Mouse (Mus musculus): Measurements from ENCODE around the gene Glt1d1. TPM values are rescaled to one million over a fixed set of nuclear protein-coding genes. Genes with fewer than 3 reads are reported as not detected.

The Glt1d1 gene
- total RNA-seq (2021) = 1.1 and 4.7 TPM in 2 replicates
- long read RNA-seq, experiment 1 = 0 reads
- long read RNA-seq, experiment 2 = 0 reads

- DNase-seq = no peak
These were observed at the start of gene Glt1d1, which contains the start of gene Slc15a4 for GRCm38 (mm10) chr5:127632167-127633145. Glt1d1 (plus strand) TSS chr5:127632262. Slc15a4 (minus strand) TSS chr5:127632897.

GRCm38 (mm10) chr5:127583658-127584057 is 48.4 kb upstream of the Glt1d1 start:
- DNase-seq = peak; percentile 21

- DNase-seq = no peak
These were observed 44.2 kb upstream of the Glt1d1 start for GRCm38 (mm10) chr5:127587854-127588253.

DNA sequence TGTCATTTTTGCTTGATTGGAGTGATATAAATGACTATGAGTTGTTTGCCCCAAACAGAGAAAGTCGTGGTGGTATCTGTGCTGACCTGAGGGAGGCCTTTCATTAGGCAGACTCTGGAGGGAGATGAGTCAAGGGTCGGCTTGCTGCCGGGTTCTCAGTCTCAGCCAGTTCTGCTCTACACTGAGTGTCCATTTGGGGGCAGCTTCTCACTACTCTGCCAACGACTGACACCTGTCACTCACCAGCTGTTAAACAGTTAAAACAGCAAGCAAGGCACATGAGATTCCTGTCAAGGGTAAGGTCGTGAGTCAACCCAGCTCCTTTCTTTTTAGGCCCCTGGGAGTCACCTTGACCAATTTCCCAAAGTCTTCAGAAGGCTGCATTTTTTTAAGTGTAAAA is 39.7 kb upstream of the Glt1d1 start:
- DNase-seq = peak; percentile 14

DNA sequence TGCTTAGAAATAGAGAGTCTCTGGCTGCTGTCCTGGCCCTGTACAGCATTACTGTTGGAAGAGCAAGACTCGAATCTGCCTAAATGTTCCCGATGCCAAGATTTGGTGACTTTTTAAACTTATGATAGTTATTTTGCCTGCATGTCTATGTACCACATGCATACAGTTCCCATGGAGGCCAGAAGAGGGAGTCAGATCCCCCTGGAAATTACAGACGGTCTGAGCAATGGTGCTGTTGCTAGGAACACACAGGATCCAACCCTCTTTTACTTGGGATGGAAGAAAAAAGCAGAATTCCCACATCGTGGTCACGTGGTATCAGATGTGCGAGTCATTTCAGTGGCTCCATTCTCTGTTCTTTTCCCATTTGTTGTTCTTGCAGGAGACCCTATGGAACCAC is 39.2 kb upstream of the Glt1d1 start:
- peak; percentile 43 for DNase-seq

DNA sequence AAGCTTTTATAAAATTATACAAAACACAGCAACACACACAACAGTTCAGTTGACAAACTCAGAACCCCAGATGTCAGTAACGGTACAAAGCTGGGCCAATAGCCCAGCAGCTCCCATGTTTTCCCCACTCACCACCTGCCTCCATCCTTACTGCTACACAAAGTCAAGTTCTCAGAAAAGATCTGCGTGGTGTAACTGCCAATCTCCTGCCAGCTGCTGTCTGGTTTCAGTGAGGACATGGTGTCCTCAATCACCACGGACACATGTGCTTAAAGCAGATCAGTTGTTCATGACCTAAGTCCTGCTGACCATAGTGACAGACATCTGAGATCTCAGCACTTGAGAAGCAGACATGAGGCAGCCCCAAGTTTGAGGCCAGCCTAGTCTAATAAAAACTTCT is 36.4 kb upstream of the Glt1d1 start:
- DNase-seq = no peak

- DNase-seq = no peak
These were observed 35.2 kb upstream of the Glt1d1 start for GRCm38 (mm10) chr5:127596862-127597261.

DNA sequence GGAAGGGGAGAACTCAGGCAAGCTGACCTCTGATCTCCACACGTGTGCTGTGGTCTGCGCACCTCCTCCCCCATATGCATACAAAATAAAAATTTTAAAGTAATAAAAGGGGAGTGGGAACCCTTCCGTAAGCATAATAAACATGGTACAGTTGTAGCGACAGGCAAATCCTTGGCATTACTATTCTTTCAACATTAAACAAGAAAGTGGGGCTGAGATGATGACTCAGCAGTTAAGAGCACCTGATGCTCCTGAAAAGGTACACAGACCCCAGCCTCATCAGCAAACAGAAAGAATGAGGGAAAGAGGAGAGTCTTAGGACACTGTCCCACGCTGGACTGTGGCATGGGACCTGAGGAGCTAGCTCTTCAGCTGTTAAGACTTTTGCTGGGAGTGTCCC is 29.1 kb upstream of the Glt1d1 start:
- no peak for DNase-seq

DNA sequence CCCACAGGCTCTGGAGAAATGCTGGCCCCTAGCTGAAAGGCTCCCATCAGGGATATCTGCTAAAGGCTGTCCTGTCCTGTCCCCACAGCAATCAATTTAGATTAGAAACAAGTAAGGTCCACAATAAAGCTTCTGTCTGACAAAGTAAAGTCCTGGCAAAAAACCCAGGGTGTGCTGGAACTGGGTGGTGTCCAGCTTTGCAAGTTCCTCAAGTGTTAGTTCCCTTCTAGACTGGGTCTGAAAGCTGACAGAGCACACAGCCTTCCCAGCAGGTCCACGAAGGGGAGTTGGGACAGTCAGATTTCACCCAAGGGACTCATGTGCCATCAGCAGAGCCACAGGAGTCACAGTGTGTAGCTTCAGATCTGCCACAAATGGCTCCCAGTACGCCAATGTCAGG is 24.6 kb upstream of the Glt1d1 start:
- DNase-seq = no peak

GRCm38 (mm10) chr5:127609191-127609714 is 22.8 kb upstream of the Glt1d1 start:
- no peak for DNase-seq

GRCm38 (mm10) chr5:127610787-127611509 is 21.1 kb upstream of the Glt1d1 start:
- DNase-seq = peak; percentile 65

DNA sequence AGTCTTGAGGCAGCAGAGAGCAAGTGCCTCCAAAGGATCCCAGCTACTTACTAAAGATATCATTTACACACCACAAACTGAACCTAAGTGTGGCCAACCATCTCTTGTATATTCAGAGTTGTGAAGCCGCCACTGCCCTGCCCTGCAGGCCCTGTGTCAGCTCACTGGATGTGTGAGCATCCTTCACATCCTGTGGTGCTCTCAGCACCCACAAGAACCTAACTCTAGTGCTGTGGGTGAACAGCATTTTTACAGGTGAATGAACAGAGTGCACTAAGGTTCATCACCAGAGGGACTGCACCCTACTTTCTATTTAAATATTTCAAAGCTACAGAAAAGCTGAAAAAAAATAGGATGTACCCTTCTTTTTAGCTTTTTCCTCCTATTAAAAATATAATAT is 20.2 kb upstream of the Glt1d1 start:
- no peak for DNase-seq

DNA sequence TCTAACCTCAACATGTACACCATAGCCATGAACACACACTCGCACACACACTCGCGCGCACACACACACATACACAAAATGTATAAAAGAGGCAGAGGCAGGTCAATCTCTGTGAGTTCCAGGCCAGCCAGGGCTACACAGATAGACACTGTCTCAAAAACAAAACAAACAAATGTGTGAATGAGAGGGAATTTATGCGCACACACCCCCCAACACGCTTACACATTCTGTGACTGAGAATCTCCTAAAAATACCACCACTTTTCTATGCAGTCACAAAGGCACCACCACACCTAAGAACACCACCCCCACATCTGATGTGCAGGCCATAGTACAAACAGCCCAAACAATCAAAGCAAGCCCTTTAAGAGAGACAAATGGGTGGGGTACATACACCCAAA is 19.7 kb upstream of the Glt1d1 start:
- no peak for DNase-seq

GRCm38 (mm10) chr5:127615459-127615858 is 16.6 kb upstream of the Glt1d1 start:
- DNase-seq = no peak

DNA sequence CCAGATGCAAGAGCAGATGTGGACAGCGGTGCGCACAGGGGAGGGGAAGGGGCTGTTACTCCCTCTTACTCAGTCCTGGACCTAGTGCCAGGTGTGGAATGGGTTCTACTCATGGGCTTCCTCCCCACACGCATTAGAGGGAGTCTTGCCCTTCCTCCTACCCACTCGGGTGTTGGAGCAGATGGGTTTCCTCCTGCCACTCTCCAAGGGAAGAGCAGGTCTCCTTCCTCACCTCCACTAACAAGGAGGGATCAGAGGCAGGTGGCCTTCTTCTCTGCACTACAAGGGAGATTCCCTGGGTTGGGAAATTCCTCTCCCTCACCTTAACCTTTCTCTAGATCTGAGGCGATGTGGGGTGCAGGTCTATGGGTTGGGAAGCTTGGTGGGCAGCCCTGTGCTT is 15.9 kb upstream of the Glt1d1 start:
- DNase-seq = no peak

GRCm38 (mm10) chr5:127616884-127617635 is 15.0 kb upstream of the Glt1d1 start:
- peak; percentile 99 for DNase-seq

GRCm38 (mm10) chr5:127618834-127619233 is 13.2 kb upstream of the Glt1d1 start:
- DNase-seq = no peak

DNA sequence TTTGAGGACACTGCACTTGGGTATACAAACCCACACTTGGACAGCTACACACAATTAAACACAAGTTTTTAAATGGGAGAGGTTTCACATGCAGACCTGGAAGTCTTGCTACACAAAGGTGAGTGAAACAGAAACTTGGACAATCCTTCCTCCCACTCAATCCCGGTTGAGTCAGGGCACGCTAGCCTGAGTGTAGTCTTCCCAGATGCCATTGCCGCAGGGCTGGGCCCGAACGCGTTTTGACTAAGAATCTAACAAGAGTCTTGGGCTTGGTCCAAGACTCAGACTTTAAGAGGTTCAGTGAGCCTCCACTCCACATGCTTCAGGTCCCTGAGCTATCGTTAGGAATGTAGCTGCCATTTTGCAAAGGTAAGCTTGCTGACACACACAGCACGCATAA is 11.7 kb upstream of the Glt1d1 start:
- DNase-seq = no peak

DNA sequence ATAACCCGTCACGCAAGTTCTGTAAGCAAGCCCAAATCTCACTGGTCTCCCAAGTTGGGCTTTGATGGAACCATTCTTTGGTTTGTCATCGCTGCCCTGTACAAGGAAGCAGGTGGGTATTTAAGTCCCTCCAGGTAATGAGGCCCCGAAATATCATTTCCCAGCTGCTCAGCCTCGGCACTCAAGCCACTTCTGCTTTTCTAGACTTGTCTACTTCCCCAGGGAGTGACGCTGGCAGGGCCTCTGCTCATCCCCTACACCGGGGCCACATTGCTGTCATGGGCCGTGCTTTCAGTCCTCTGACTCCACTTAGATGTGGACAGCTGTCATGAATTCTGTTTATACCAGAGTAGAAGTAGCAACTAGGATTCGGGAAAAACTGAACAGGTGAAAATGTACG is 11.0 kb upstream of the Glt1d1 start:
- no peak for DNase-seq

GRCm38 (mm10) chr5:127624427-127625213 is 7.4 kb upstream of the Glt1d1 start:
- DNase-seq = no peak

GRCm38 (mm10) chr5:127627242-127627641 is 4.8 kb upstream of the Glt1d1 start:
- DNase-seq = no peak

Measured in adrenal gland, postnatal 14 days (tissue).